Mouse (Mus musculus): ENCODE measurements around the gene Etv6.

Gene Etv6

DNA sequence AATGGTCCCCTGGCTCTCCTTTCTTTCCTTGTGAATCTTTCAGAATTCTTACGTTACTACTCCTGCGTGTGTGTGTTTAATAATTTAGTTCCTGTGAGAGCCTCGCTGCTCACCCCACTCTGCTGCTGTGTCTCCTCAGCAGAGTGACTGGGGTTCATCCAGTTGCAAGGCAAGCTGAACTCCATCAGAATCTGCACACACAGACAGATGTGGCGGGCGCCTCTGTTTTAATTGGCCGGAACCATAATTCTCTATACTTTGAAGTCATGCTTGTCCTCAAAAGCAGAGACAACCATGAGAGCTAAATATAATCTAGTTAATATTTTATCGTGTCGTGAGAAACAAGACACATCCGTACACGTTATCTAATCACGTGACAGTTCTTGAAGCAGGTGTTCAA lies 107.2 kb downstream of the Etv6 start:
- DNase-seq (ENCODE audit: low spot score): no peak

DNA sequence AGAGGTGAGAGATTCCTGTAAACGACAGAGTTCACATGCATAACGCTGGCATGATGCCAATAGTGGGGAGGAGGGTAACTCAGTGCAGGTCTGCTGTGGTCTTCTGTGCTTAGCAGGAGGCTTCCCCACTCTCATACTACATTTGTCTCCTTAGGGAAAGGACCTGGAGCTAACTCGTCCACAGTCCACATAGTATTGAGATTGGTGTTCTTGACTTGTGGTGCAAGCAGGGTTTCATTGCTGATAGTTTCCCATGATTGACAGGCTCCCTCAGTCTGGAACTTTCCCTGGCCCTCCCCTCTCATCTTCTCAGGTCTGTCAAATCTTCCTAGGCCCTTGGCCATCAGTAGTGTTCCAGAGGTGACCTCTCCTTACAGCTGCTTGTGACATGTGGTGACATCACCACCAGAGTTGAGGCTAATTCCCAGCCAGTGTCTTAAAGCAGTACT lies 108.2 kb downstream of the Etv6 start:
- no peak for DNase-seq (ENCODE audit: low spot score)

DNA sequence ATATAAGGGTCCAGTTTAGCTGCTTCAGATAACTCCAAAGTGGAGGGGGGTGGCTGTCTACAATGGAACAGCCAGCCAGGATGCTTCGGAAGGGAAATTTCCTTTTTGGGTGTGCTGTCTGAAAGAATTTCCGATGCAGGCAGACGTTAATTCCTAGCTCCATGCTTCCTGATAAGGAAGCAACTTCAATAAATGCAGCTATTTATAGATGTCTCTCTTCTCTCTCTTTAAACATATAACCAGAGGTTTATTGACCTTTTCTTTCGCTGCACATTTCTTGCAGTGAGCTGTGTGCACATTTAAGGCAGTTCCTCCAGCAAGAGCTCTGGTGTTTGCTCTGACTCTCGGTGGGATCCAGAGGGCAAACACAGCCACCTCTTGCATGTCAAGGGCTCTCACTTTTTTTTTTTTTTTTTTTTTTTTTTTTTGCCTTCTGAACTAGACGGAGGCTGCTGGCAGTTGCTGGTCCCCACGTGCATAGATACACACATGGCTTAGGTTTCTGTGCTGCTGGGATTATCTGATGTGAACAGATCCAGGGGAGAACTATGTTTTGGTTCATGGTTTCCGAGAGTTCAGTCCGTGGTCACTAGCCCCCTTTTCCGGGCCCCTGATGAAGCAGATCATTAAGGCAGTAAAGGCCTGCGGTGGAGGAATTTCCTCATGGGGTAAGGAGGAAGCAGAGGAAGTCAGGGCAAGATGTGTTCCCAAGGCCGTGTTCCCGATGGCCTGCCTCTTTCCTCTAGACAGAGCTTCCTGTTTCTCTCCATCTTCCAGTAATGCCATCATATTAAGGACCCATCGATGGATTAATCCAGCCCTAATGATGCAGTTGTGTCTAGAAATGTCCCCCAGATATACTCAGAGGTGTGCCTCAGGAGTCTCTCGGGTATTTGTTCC lies 109.0 kb downstream of the Etv6 start:
- DNase-seq (ENCODE audit: low spot score): no peak

DNA sequence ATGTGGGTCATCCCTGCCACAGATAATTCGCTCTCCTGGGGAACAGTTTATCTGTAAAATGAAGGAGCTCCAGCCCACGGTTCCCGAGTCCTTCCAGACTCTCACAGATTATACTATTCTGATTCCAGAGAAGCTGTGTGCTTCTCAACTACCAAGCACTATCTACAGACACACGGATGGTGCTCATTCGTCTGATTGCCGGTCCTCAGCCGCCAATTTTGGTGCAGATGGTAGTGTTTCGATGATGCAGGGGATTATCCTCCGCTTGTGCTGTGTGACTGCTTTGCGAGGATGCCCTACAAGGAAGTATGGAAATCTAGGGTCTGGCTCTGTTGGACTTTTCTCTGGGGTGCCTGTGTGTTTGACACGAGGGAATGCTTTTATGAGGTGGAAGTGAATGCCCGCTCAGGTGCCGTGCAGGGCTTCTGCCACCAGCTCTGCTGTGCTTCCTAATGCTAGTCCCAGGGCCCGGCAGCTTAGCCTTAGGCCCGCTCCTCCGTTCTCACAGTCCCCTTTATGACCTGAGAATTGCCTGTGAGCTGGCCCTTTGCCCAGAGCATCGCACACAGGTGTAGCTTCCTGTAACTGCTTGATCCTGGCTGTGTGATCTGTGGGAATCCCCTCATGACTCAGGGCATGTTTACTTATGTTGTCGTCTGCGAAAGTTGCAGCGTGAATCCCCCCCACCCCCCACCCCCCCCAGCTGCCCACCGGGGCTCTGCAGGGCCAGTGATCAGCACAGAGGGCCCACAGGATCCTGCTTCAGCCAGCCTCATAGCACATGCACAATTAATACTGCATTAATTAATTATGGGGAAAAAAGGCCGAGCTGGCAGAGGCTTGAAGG lies 112.3 kb downstream of the Etv6 start:
- DNase-seq (ENCODE audit: low spot score): peak; percentile 53

DNA sequence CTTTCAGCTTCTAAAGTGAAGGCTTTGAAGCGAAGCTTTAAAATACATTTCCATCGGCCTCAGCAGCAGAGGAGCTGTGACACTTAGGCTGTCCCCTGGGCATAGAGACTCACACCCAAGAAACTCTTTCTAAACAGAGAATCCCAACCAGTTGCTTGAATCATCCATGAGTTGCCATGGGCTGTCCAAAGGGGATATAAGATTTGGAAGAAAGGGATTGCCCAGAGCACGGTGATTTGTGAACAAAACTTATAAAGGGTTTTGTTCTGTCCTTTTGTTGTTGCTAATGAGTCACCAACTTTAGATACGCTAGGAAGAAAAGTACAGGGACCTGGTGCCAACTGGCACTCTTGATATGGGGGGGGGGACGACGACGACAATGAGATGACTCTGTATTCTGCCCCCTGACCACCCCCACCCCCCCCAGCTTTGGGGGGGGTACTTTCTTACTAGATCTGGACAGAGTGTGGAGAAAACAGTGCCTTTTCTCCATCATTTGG lies 113.0 kb downstream of the Etv6 start:
- no peak for DNase-seq (ENCODE audit: low spot score)

DNA sequence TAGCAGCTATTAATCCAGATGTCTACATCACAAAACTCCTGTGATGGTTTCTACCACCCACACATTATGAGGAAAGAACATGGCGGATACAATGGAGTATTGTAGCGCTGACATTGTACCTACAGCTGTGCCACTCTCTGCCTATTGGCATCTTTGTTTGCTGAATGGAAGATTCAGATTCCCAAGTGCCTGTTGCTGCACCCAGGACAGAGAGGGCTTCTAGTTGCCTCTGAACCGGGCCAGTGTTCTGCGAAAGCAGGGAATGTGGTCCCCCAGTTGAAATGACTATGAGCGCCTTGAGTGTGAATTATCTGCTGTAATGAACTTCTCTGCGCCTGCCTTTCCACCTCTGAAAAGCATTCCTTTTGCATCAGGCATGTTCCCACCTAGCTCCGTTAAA lies 114.1 kb downstream of the Etv6 start:
- DNase-seq (ENCODE audit: low spot score): no peak

DNA sequence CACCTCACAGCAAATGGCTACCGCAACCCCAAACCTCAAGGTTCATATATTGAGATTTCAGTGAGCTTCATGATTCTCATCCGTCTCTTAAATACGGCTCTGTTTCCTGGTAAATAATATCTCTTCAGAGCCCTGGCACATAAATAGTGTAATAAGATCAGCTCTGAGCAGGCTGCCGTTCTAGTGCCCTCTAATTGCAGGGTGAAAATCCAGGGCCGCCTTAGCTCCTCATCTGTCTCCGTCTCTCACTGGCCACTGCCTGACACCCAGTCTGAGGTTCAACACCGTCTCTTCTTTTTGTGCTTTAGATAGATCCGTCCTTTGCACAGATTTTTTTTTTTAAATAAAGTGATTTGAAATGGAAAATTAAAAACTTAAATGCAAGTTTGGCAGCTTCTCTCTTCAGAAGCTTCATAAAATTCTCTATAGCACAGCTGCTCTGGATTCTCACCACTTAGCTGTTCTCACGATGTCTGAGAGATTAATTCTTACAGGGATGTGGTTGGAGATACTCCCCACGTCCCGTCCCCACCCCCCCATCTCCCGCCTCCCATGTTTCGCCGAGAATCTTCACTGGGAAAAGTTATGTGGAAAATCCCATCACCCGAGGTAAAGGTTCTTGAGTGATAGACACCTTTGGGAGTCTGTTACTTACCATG lies 115.7 kb downstream of the Etv6 start:
- DNase-seq (ENCODE audit: low spot score): no peak

DNA sequence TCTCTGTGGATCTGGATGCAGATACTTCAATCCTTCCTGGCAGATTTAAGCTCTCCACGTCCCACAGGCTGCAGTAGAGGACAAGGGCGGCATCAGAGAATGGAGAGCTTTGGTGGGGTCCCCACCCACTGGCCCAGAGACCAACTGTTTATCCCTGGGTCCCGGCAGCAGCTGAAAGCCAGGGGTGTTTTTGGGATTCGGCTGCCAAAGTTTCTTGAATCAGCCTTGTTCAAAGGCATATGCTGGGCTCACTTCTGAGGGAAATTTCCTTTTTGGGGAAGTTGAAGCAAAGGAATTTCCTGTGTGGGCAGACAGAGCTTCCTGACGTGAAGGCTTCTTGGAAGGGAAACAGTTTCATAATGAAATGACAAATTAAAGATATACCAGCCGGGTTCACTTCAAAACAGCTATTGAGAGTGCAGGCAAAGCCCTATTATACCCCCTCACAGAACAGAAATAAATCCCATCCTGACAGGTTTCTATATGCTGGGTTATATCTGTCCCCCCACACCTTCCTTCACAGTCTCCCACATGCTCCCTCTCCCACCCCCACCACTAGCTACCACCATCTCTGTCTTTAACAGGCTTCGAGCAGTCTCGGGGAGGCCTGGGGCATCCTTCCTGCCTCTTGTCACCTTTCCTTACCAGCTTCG lies 116.5 kb downstream of the Etv6 start:
- no peak for DNase-seq (ENCODE audit: low spot score)

DNA sequence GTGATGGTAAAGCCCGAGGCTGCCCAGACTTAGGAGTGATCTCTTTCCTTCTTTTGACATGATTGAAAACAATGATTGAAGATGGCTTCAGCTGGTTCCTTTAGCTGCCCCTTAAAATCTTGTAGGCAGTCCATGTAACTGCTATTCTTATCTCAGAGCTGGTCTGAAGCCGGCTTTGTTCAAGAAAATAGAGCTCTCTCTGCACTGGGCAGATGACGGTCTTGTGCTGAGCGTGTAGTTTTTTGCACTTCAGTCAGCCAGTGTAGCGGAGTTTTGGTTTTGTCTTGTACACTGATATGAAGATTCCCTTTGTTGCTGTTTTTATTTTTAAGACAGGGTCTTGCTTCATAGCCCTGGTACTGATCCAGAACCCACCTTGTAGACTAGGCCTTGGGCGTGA lies 117.0 kb downstream of the Etv6 start:
- DNase-seq (ENCODE audit: low spot score): no peak

DNA sequence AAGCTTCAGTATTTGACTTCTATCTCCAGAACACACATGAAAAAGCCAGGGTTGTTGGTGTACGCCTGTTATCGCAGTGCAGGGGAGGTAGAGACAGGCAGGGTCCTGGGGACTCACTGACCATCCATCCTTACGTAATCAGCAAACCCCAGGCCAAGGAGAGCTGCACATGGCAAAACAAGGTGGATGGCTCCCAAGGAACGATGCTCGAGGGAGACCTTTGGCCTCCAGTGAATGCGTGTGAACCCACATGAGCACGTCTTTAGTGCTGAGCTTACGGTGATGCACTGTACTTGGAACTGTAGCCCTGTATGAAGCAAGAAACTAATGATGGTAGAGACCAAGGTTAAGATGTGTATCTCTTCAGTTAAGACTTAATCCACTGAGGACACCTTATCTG lies 119.2 kb downstream of the Etv6 start:
- DNase-seq (ENCODE audit: low spot score): no peak

DNA sequence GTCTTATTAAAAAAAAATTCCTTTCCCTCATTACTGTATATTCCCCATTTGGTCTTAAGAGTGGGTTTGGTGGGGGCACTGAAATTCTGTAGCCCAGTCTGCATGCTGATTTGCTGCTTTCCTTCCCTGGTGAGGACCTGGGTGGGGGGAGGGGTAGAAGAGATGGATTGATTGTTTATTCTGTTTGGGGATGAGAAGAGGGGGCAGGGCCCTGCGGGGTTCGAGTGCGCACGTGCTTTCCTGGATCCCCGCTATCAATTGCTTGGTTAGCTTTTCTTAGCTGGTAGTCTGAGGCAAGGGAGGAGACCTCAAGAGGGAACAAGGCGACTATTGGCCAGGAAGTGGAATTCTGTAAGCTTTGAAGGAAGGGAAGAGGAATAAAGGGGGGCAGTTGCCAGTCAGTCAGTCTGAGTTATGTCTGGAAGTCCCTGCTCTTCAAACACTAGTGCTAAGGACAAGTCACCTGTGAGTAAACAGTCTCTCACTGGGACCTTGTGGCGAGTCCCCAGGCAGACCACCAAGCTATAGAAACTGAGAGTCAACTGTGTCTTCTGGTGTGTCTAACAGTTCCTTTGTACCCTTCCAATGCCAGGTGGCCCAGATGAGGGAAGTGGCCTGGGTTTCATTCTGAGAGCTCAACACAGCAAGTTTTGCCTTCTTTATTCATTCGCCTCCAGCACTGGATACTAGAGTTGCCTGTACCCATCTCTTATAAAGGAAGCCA lies 120.6 kb downstream of the Etv6 start:
- DNase-seq (ENCODE audit: low spot score): no peak

DNA sequence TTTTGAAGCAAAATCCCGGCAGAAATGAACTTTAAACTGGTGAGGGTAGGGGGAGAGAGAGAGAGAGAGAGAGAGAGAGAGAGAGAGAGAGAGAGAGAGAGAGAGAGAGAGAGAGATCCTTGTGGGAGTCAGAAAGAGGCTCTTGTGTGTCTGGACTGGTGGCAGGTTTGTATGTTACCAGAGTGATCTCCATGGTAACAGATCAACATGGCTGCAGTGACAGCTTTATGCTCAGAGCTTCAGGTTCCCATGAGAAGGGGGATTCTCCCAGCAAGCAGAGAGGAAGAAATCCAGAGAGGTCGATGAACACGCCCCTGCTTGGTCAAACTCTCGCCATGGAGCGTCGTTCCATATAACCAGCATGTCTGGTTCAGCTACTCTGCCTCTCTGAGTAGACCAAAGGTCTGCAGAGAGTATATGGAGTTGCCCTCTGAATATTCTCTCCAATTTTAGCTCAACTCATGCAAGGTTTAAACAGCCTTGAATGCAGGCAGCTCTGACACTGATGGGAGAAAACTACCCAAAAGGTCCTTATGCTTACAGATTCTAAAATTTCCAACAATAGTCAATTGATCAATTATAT lies 122.1 kb downstream of the Etv6 start:
- DNase-seq (ENCODE audit: low spot score): no peak

DNA sequence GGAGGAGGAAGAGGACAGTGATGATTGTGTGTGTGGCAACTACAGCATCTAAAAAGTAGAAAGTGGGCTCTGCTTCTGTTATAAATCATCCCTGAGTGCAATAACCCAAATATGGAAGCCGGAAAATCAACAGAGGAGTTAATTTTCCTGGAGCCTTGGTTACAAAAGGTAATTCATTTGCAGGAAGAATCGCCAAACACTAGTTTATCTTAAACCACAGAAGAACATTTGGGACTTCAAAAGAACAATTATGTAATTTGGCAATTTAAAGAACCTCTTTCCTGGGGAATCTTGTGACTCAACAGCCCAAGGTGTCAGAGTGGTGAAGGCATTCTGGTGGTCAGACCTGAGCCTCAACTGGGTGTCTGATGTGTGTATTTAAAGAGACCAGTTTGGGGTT lies 122.7 kb downstream of the Etv6 start:
- no peak for DNase-seq (ENCODE audit: low spot score)

DNA sequence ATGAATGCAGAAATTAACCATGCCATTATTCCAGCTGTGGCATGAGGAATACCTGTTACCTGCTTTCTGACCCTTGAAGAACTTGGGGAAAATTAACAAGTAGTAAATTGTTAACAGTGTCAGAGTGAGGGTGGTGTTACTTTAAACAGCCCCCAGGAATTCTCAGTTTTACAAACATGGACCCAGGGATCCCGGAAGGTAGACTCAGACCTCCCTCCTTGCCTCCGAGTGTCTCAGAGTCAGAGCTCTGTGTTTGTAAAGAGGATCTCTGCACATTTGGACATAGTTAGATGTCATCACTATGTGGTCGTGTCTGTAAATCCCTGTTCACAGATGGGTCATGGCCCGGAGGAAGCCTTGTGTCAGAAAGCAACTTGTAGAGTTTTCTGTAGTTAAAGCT lies 124.2 kb downstream of the Etv6 start:
- DNase-seq (ENCODE audit: low spot score): no peak

DNA sequence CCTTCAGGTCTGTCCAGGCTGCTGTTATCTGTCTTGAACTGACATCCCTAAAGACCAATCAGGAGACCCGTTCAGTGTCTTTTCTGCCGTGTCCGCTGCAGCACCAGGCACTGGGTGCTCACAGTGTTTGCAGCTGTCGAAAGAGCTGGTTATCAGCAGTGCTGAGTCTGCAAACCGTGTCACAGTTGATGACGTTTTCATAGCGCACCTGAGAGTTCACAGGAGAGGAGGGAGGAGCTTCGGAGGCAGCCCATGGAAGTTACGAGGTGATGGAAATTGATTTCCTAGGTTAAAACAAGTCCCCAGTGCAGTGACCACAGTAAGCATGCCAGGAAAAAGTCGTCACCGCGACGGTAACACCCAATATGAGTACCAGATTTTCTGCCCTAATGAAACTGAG lies 125.5 kb downstream of the Etv6 start:
- DNase-seq (ENCODE audit: low spot score): no peak

DNA sequence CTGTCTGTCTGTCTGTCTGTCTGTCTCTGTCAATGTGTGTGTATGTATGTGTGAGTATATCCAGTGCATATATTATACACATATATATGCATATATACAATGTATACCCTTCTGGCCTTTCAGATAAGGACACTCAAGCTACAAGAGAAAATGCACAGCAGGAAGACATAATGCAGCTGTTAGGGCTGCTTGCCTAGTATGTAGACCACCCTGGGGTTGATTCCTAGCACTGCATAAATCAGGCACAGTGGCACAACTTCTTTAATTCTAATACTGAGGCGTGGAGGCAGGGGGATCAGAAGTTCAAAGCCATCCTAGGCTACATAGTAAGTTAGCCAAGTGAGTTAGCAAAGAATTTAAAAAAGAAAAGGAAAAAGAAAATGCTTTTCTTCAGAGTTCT lies 127.8 kb downstream of the Etv6 start:
- DNase-seq (ENCODE audit: low spot score): no peak

DNA sequence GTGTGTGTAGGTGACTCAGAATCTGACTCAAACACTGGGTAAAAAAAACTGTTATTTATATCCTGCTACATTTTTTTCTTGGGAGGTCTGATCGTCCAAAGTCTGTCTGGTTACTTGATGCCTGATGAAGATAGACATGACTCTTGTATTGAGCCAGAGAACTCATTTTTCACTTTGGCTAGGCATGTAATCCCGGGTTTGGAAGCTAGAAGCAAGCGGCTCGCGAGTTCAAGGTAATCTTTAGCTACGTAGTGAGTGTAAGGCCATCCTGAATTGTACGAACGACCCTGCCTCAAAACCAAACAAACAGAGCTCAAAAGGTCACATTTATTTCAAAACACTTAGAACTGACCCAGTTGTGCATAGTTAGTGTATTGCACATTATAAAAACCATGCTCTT lies 128.9 kb downstream of the Etv6 start:
- DNase-seq (ENCODE audit: low spot score): no peak

DNA sequence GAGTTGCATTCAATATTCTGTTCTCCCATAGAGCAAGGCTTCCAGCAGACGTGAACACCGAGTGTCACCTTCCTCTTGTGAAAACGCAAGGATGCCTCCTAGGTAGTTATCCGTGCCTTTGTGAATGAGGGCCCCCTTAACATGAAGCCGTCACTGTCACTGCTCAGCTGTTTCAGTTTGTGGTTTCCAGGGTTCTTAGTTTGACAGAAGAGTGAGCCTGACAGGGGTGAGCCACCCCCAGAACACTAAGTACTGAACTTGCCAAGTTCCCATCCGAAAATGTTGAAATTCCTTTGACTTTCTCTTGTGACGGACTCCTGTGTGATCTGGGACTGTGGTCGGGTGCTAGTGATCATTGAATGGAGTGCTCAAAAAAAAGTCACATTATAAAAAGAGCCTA lies 129.5 kb downstream of the Etv6 start:
- no peak for DNase-seq (ENCODE audit: low spot score)

DNA sequence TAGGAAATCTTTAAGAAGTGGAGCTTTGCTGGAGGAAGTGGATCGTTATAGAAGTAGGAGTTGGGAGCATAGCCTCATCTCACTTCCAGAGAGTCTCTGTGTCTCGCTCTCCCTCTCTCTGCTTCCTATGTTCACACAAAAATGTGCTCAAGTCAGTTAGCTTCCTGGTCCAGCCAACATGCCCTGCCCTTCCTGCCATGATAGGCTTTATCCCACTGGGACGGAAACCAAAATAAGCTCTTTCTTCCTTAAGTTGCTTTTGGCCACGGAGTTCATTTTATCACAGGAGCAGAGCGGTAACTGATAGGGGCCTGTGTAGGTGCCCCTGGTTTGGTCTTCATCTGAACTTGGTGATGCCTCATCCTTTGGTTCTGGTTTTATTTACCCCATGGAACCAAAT lies 132.5 kb downstream of the Etv6 start:
- DNase-seq (ENCODE audit: low spot score): no peak

DNA sequence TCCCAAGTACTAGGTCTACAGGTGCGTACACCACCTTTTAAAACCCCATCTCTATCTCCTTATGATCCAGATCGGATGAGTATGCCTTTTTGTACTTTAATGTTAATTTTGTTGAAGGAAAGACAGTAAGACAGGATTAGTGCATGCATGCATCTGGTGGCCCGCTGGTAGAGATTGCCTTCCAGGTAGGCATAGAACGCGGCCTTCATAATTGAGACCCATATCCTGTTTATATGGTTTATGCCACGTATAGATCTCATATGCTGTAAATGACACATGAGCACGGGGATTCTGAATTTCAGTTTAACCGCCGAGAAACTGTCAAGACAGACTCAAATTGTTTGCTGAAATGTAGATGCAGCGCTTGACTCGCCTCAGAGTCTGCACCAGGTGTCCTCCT lies 133.3 kb downstream of the Etv6 start:
- DNase-seq (ENCODE audit: low spot score): no peak

DNA sequence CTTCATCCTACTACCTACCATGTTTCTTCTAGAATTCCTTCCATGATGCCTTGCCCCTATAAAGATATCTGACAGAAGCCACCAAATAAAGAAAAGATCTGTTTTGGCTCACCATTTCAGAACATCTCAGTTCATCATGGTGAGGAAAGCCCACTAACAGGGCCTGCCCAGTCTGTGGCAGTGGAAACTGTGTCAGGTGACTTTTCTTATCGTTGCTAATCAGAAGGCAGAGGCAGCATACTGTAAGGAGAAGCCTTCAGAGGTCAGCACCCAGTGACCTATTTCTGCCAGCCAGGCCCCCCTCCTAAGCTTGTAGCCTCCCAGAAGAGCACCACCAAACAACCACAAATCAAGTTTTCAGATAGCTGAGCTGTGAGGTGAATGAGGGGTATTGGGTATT lies 135.7 kb downstream of the Etv6 start:
- DNase-seq (ENCODE audit: low spot score): no peak
